Mouse (Mus musculus) embryonic fibroblast, embryonic 13.5 days (primary cell): ENCODE results near the gene Pafah2.

ENCODE experiments used
- CTCF ChIP-seq: IDR thresholded peaks from 2 replicates; pipeline ENCODE4 v1.5.1; 2011; ENCODE audit warnings: mild to moderate bottlenecking, control low read depth, low read length, moderate library complexity, borderline replicate concordance; ENCODE audit not compliant: insufficient read depth
- POLR2A ChIP-seq: IDR thresholded peaks from 2 replicates; pipeline ENCODE4 v1.6.1; 2011; ENCODE audit warnings: low read depth, mild to moderate bottlenecking, control low read depth, low read length, moderate library complexity

GRCm38 (mm10) chr4:134451484-134451883, 55.4 kb downstream of the Pafah2 start:
- no peak for TF ChIP-seq CTCF
- TF ChIP-seq POLR2A: no peak
